Mouse (Mus musculus) ovary, postnatal 36 days (tissue): ENCODE data around the gene Apoe.
"Not testable (repeated sequence)": the region's sequence is repeated elsewhere in the genome, so short reads cannot be mapped to it uniquely, and the experiment has no call there.

Source experiments
- DNase-seq: peaks from one replicate; pipeline ENCODE4 v3.0.0; 2022; ENCODE audit warnings: low spot score, mixed read lengths

Gene Apoe

GRCm38 (mm10) chr7:19691873-19692865, 6.8 kb downstream of the Apoe start, which contains the start of gene Apoc1:
TSS of gene Apoc1 (minus strand) at chr7:19692660.
- peak; percentile 44 for DNase-seq

GRCm38 (mm10) chr7:19691434-19691833, 7.6 kb downstream of the Apoe start:
- DNase-seq: no peak

GRCm38 (mm10) chr7:19690845-19691244, 8.1 kb downstream of the Apoe start:
- no peak for DNase-seq

GRCm38 (mm10) chr7:19688611-19689010, 10.4 kb downstream of the Apoe start:
- no peak for DNase-seq

GRCm38 (mm10) chr7:19688101-19688500, 10.9 kb downstream of the Apoe start:
- no peak for DNase-seq

GRCm38 (mm10) chr7:19686927-19687583, 11.9 kb downstream of the Apoe start:
- DNase-seq: not testable (repeated sequence)

GRCm38 (mm10) chr7:19686521-19686920, 12.5 kb downstream of the Apoe start:
- no peak for DNase-seq

GRCm38 (mm10) chr7:19685374-19685773, 13.6 kb downstream of the Apoe start:
- no peak for DNase-seq

- DNase-seq: no peak
Observed at GRCm38 (mm10) chr7:19683771-19684201, 15.2 kb downstream of the Apoe start.

GRCm38 (mm10) chr7:19682979-19683378, 16.0 kb downstream of the Apoe start:
- no peak for DNase-seq

GRCm38 (mm10) chr7:19681202-19681694, 17.7 kb downstream of the Apoe start, which contains the start of the genes Gm44805 and Apoc4:
TSS of gene Gm44805 (minus strand) at chr7:19681423.
TSS of gene Apoc4 (minus strand) at chr7:19681479.
- DNase-seq: no peak

- DNase-seq: no peak
Observed at GRCm38 (mm10) chr7:19680702-19681101, 18.3 kb downstream of the Apoe start.

GRCm38 (mm10) chr7:19678901-19679300, 20.1 kb downstream of the Apoe start:
- no peak for DNase-seq

GRCm38 (mm10) chr7:19677872-19678271, 21.1 kb downstream of the Apoe start, which contains the start of gene Apoc2:
TSS of gene Apoc2 (minus strand) at chr7:19677941.
- DNase-seq: no peak

GRCm38 (mm10) chr7:19676662-19677061, 22.3 kb downstream of the Apoe start:
- DNase-seq: no peak

- no peak for DNase-seq
Observed at GRCm38 (mm10) chr7:19675824-19676223, 23.2 kb downstream of the Apoe start.

- no peak for DNase-seq
Observed at GRCm38 (mm10) chr7:19673083-19673699, 25.8 kb downstream of the Apoe start.

GRCm38 (mm10) chr7:19671511-19671910, 27.5 kb downstream of the Apoe start:
- no peak for DNase-seq

- DNase-seq: peak; percentile 82
Observed at GRCm38 (mm10) chr7:19668947-19669721, 29.9 kb downstream of the Apoe start.

- DNase-seq: no peak
Observed at GRCm38 (mm10) chr7:19667434-19667833, 31.6 kb downstream of the Apoe start.

GRCm38 (mm10) chr7:19666750-19667149, 32.2 kb downstream of the Apoe start:
- DNase-seq: no peak
